Mouse (Mus musculus) activated CD4-positive, CD25-positive, alpha-beta regulatory T cell, adult 4 months (primary cell): ENCODE measurements at regions not wholly inside any gene's neighbourhood (a gene's known extent, or its start where the extent isn't known, plus 50 kb on each side); places are given as distances from the start of the nearest gene placed in this dataset.

ENCODE experiments used
- ATAC-seq: one replicate; pipeline ENCODE4 v1.8.0; 2017

- ATAC-seq = peak; percentile 19
Observed at GRCm38 (mm10) chr14:113012320-113013244, 301.8 kb upstream of the Tpm3-rs7 start.

DNA sequence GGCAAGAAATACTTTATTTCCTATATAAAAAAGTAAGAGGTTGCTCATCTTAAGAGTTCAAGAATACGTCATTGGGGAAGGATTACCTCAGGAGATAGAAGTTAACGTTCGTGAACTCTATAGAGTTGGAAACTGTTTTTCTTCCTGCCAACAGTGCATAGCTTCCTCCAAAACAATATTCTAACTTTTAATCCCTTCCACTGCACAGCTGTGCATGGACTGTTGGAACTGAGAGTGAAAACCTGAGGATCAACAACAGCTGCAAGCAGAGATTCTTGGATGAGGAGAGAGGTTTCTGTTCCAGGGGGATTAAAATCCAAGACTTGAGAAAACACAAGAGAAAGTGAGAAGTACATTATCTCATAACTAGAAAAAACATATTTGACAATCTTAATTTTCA, 288.2 kb upstream of the Tpm3-rs7 start:
- ATAC-seq = no peak
